Mouse (Mus musculus) brain, adult 2 months (tissue): ENCODE results near the gene Dpp6.

Experiments used
- DNase-seq: peaks from one replicate; pipeline ENCODE4 v3.0.0; 2011; ENCODE audit warnings: low read depth, low spot score

Dpp6 gene

GRCm38 (mm10) chr5:27275871-27276270, 458.9 kb downstream of the Dpp6 start:
- no peak for DNase-seq

DNA sequence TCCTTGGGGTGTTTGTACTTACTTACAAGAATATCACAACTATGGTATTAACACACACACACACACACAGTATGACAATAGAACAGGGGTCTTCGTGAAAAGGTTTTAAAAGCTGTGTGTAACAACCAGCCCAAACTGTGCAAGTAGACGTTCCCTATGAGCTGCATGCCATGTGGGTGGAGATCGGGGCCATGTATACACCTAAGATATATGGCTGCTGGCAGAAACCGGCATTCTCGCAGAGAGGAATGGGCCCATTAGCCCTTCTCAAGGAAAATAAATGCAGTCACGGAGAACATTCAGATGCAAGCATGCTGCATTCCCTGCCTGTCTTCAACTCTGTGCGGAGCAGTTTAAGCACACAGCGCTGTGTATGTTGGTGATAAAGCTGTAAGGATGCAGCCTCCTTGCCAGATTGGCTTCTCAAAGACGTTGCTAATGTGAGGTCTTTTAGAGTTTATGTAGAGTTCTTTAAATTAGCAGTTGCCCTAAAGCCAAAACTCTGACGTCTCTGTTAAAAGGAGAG, 461.2 kb downstream of the Dpp6 start:
- no peak for DNase-seq

GRCm38 (mm10) chr5:27286876-27287275, 469.9 kb downstream of the Dpp6 start:
- DNase-seq: peak; percentile 59

- DNase-seq: peak; percentile 58
Observed at GRCm38 (mm10) chr5:27291378-27291777, 474.4 kb downstream of the Dpp6 start.

DNA sequence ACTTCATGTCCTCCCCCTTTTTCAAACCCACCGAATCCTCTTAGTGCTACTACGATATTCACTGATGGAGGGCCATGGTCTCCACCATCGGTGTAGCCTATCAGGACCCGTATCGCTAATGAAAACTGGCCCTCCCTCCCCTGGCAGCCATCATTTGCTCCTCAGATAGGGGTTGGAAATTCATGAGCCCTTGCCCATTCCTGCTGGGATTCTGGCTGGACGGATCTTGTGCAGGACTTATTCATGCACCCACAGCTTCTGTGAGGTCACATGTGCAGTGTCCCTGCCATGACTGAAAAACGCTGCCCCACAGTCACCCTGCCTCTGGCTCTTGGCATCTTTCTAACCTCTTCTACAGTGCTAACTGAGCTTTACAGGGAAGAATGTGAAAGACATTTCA, 475.2 kb downstream of the Dpp6 start:
- peak; percentile 24 for DNase-seq

DNA sequence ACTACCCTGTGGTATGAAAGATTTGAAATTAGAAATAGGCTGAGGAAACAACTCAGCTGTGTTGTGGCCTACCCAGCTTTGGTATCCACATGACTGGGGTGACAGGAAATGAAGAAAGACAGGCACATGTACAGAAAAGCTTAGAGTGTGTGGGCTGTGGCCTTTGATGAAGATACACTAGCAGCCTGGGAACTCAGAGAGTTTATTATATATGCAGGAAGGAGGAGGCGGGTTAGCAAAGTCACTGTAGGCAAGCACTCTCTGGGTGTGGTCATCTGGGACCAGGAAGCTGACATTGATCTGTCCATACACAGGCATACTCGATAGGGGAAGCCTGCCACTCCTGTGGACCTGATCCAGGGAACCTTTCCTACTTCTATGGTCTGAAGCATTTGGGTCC, 487.1 kb downstream of the Dpp6 start:
- DNase-seq: no peak

DNA sequence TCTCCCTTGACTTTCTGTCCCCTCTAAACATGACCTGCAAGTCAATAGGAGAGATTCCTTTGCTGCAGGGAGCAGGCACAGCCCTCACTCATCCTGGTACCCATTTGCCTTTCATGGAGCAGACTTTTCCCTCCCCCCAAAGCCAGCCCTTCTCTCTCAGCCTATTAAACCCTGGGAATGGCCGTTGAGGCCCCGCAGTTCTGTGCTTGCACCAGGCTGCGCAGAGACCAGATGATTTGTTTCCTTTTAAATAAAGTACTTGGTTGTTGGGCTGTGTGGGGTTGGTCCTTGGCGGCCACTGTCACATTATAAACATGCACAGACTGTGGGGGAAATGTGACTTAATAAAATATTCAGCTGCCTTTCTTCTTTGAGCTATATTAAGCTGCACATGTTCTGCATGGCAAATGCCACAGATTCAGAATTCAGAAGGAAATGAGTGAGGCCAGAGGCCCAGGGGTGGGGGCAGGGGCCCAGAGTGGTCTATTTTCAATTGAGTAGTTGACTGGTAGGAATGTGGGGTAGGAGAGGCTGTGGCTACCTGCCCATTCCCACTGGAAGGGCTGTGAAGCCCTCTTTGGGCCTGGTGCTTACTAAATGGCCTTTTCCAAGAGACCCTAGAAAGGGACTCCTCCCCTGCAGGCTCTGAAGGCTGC, 489.6 kb downstream of the Dpp6 start:
- no peak for DNase-seq

DNA sequence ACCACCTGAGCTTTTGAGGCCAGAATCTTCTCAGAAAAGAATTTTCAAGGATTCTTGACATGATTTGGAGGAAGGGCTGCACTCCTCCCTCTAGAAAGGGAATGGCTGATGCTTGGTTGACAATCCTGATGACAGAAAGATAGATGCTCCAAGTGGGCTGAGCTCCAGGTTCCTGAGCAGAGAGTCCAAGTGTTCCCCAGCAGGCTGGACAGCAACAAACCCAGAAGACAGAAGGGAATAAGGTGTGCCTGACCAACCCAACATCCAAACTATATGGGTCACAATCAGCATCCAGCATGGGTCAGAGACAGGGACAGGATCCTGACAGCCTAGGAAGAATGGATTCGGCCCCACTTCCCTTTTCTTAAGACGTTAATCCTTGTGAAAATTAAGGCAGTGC, 493.2 kb downstream of the Dpp6 start:
- peak; percentile 85 for DNase-seq

DNA sequence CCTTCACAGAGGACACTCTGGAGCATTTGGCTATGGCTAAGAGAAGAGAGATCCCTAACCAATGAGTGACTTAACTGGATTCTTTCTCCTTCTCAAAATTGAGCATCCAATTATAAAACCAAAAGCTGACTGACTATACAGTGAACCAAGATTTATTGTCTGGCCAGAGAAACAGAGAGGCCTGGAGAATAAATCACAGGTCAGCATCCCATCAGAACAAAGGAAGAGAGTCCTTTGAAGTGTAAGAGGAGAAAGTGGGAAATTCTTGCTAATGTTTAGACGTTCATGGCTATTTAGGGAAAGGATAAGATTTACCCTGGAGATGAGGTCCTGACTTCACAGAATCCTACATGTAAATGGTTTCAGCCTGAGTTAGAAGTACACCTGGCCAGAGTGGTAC, 499.7 kb downstream of the Dpp6 start:
- DNase-seq: no peak

GRCm38 (mm10) chr5:27317264-27317663, 500.3 kb downstream of the Dpp6 start:
- peak; percentile 80 for DNase-seq

GRCm38 (mm10) chr5:27317832-27318231, 500.8 kb downstream of the Dpp6 start:
- peak; percentile 45 for DNase-seq

DNA sequence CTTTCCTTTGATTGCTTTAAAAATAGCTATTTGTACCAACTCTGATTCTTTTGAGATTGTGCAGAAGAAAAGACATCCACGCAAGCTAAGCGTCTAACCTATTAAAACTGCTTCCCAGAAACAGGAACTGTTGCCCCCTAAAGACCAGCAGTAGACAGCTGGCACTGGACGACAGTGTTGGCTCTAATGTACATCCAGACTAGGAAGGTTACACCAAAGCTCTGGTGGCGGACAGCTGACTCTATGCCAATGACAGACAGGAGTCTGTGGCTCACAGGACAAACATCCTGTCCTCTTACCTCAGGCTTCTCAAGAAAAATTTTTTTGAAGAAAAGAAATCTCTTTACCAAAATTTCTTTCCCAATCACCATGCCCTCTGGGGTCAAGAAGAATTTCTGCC, 502.7 kb downstream of the Dpp6 start:
- peak; percentile 67 for DNase-seq

GRCm38 (mm10) chr5:27322895-27323792, 506.1 kb downstream of the Dpp6 start:
- DNase-seq: peak; percentile 70

DNA sequence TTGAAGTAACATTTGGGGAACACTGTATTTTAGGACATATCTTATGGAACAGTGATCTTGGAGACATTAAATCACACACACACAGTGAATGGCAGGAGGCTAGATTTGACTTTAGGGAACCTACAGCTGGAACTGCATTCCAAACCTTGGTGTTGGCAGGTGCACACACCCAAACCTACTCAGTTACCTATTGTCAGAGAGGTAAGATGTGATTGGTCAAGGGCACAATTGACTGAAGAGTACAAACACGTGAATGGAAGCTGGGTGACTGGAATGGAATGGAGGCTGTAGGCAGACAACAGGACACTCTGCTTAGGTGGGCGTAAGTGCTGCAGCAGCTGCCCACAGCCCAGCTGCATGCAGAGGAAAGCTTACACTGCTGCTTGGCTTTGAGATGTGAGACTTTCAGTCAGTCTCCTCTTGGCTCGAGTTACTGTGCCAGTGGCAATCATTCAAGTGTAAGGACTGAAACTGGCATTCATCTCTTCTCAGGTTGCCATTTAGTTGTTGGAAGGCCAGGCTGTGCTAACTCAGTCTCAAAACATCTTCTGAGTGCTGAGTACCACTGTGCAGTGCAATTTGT, 507.4 kb downstream of the Dpp6 start:
- DNase-seq: peak; percentile 83

GRCm38 (mm10) chr5:27336698-27337097, 519.7 kb downstream of the Dpp6 start:
- DNase-seq: no peak

- peak; percentile 76 for DNase-seq
Observed at GRCm38 (mm10) chr5:27339196-27340030, 522.4 kb downstream of the Dpp6 start.

DNA sequence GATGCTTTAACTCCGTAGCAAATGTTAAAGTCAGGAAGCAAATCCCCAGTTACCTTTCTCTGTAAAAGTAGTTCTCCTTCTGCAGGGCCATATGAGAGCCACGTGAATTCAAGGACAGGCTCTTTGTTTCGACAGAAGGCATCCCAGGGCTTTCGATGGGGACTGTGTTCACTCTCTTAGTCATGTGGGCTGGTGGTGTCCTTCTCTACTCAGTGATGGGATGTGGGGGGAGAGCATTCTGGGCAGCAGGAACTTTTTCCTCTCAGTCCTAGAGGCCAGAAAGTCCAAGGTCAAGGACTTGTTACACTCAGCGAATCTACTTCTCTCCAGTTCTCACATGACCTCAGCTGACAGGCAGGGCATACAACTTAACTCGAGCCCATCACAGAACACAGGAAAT, 525.3 kb downstream of the Dpp6 start:
- DNase-seq: no peak

- DNase-seq: no peak
Observed at GRCm38 (mm10) chr5:27343626-27344025, 526.6 kb downstream of the Dpp6 start.

DNA sequence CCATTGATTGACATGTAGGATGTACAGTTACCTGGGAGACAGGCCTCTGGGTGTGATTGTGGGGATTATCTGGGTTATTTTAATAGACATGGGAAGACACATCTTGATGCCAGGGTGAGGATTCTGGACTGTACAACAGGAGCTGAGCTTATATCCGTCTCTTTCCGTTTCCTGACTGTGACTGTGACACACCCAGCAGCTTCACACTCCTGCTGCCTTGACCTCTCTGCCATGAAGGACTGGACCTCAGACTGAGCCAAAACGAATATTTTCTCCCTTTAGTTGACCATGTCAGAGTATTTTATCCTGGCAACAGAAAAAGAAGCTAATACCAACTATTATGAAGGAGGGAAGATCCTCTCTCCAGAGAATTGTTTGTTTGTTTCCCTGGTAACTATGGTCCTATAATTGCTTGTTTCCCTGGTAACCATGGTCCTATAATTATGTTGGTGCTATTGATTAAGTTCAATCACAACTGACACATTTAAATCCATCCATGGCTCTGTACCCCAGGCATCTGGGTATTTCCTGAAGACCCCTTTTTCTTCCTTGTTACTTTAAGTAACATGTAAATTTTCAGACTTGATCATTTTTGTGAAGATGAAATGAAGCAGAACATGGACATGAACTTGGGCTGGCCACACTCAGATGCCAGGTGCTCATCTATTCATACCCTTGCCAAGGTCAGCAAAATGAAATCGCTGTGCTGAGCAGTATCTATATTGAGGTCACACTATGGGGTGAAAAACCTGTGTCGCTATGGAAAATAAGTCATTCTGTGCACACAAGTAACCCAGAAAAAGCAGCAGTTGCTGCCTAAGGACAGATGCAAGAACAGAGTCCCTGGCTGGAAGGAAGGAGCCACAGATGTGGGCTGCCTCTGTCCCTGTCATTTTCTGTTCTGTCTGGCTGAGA, 531.4 kb downstream of the Dpp6 start:
- peak; percentile 83 for DNase-seq

- peak; percentile 80 for DNase-seq
Observed at GRCm38 (mm10) chr5:27357630-27358029, 540.6 kb downstream of the Dpp6 start.
